Mouse (Mus musculus): ENCODE measurements at regions not wholly inside any gene's neighbourhood (a gene's known extent, or its start where the extent isn't known, plus 50 kb on each side); places are given as distances from the start of the nearest gene placed in this dataset.

- TF ChIP-seq POLR2A (IDR thresholded peaks at IDR 0.05; ENCODE audit: extremely low read depth, insufficient read depth, low read length) = no peak
- no peak for TF ChIP-seq CTCF (IDR thresholded peaks at IDR 0.05; ENCODE audit: low read depth, low read length)
These were observed 75.7 kb downstream of the Cryaa start for GRCm38 (mm10) chr17:31753113-31753858.

All from liver, adult 2 months (tissue).